Mouse (Mus musculus) stomach, postnatal 0 days (tissue): ENCODE measurements around the gene Nr5a2. TPM values are rescaled to one million over a fixed set of nuclear protein-coding genes. Genes with fewer than 3 reads are reported as not detected.

Experiments used
- ATAC-seq: fragments of 200-750 bp; cut with Nextera tagmentation; 2 replicates; pipeline ENCODE4 v1.8.0; 2017; ENCODE audit not compliant: low FRiP score, low TSS enrichment
- DNase-seq: peaks from one replicate; pipeline ENCODE4 v3.0.0-alpha.2; 2016; ENCODE audit warnings: low spot score
- H3K27ac ChIP-seq: fragments of 300-500 bp; sonication (generic); replicated peaks from 2 replicates; pipeline ENCODE4 v1.5.1; 2014; ENCODE audit warnings: mild to moderate bottlenecking, control low read depth
- H3K27me3 ChIP-seq: fragments of 300-500 bp; sonication (generic); 2 replicates; pipeline ENCODE4 v1.6.1; 2014; ENCODE audit warnings: low read length; ENCODE audit not compliant: control insufficient read depth, insufficient read depth
- H3K36me3 ChIP-seq: fragments of 300-500 bp; sonication (generic); 2 replicates; pipeline ENCODE4 v1.6.1; 2014; ENCODE audit warnings: low read length, mixed read lengths; ENCODE audit not compliant: control insufficient read depth, insufficient read depth
- H3K4me1 ChIP-seq: fragments of 300-500 bp; sonication (generic); replicated peaks from 2 replicates; pipeline ENCODE4 v1.6.1; 2014; ENCODE audit warnings: antibody characterized with exemption; ENCODE audit not compliant: control insufficient read depth, insufficient read depth
- H3K4me2 ChIP-seq: fragments of 300-500 bp; sonication (generic); replicated peaks from 2 replicates; pipeline ENCODE4 v1.6.1; 2014; ENCODE audit warnings: low read depth, mild to moderate bottlenecking, control low read depth, moderate library complexity
- H3K4me3 ChIP-seq: fragments of 300-500 bp; sonication (generic); 2 replicates; pipeline ENCODE4 v1.5.1; 2014; ENCODE audit warnings: low read depth, low read length, control low read depth
- H3K9ac ChIP-seq: fragments of 300-500 bp; sonication (generic); 2 replicates; pipeline ENCODE4 v1.6.1; 2014; ENCODE audit warnings: mild to moderate bottlenecking, low read length, control low read depth, mixed read lengths
- H3K9me3 ChIP-seq: fragments of 300-500 bp; sonication (generic); 2 replicates; pipeline ENCODE4 v1.6.1; 2016; ENCODE audit warnings: low read length; ENCODE audit not compliant: control insufficient read depth
- CTCF ChIP-seq: IDR thresholded peaks from 2 replicates; pipeline ENCODE4 v1.5.1; 2016; ENCODE audit warnings: antibody characterized with exemption, low read depth, mild to moderate bottlenecking, moderate library complexity
- EP300 ChIP-seq: optimal IDR thresholded peaks from 2 replicates; pipeline ENCODE3; 2016; ENCODE audit warnings: antibody characterized with exemption
- WGBS: fragments of 180-500 bp; shearing (Covaris S2); extraction: QIAGEN DNeasy Blood & Tissue Kit; methylation state at CpG from one replicate; pipeline ENCODE4 v1.1.7; 2014; 5-methylcytosine and 5-hydroxymethylcytosine counted together
- polyA plus RNA-seq: library from polyadenylated mRNA; unstranded; fragments of >200 nt; fragmentation: Nextera tagmentation; extraction: Ambion mirVana; gene quantifications from 2 replicates; pipeline ENCODE4 v1.2.1, GENCODE M21; 2015

Nr5a2 gene
- polyA plus RNA-seq, 1 experiment from 2014 or later, result 0.51 TPM

DNA sequence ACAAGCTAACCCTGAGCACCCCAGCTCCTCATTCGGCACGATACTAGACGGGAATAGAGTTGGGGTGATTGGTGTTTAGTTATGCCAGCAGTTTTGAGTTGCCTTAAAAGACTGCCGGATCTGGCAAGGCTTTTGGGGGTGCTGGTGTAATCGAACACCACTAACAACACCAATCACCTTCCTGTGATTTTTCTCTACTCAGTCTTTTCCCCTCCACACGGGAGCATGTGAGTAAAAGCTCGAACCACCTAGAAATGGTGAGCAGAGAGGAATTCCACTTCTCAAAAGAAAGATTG is 12.2 kb downstream of the Nr5a2 start:
- peak overlapping the region; percentile 47 for H3K4me3 ChIP-seq
- H3K36me3 ChIP-seq, result no peaks in the 10 kb centered on the region
- H3K27me3 ChIP-seq, result peaks cover 25% of the 10 kb centered on the region
- H3K4me2 ChIP-seq, result peak overlapping the region; percentile 69
- no peaks in the 10 kb centered on the region for H3K9me3 ChIP-seq
- no peak for ATAC-seq
- H3K9ac ChIP-seq, result 0 out of 2 replicates have a peak overlapping the region, but pooled peaks have one; percentile 43
- H3K4me1 ChIP-seq, result no peaks in the 10 kb centered on the region
- WGBS, result 6% methylated on average over 7 of the region's 7 CpGs
- no peak for DNase-seq
- TF ChIP-seq EP300 (no peak), CTCF (no peak)
- no peak overlapping the region for H3K27ac ChIP-seq

DNA sequence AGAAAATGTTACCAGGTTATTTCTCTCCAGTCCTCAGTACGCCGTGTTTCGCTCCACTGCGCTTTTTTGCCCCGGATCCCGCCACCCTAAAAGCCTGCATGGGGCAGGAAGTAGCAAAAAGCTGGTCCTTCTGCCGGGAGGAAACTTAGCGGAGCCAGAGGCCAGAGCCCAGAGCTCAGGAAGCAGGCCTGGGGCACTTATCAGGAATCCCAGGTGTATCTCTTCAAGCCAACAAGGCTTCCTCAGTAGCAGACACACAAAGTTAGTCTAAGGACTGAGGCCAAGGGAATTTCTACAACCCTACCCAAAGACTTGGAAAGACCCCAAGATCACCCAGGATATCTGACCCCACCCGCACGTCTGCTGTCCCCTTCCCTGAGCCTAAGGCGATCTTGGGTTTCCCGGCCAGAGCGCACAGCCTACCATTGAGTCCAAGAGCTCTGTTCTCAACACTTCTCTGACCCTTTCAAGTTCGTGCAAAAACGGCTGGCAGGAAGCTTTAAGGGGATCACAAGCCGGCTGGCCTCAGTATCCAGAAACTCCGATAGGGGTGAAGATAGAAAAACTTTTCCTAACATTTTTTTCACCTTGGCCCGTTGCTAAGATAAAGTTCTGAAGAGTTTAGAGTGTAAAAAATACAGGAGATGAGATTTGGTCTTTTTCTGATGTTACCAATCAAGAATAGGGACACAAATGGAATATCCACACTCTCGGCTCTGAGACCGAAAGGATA is 12.7 kb downstream of the Nr5a2 start:
- ATAC-seq, result no peak
- H3K27ac ChIP-seq, result no peak overlapping the region

DNA sequence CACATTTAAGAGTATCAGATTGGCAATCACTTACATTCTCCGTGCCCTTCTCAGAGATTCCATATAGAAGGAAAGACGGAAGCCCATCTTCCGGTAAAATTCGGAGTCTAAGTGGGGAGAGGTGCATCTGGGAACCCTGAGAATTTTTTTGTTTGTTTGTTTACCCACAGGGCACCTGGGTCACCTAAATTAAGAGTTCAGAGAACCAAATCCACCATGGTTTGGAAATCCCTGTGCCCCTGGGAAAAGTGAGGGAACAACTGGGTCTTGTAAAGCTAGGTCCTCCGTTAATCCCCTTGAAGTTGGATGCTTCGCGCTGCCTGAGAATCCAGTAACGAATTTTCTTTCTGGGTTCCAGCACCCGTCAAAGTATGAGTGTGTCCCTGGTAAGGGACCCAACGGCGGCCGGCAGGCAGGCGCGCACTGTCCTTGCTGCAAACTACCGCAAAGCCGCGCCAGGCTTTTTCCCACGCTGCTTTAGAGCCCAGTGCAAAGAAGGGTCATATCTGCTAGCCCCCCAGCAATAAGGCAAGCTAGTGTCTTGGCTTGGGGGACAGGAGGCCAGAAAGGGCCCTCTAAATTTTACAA is 13.3 kb downstream of the Nr5a2 start:
- peak overlapping the region; percentile 25 for H3K4me3 ChIP-seq
- 10% methylated on average over 18 of the region's 18 CpGs for WGBS
- ATAC-seq, result no peak
- no peak for DNase-seq
- no peaks in the 10 kb centered on the region for H3K9me3 ChIP-seq
- no peak overlapping the region for H3K27ac ChIP-seq
- H3K27me3 ChIP-seq, result peaks cover 21% of the 10 kb centered on the region; the same call in 1 of the 2 replicates
- H3K36me3 ChIP-seq, result no peaks in the 10 kb centered on the region
- peak overlapping the region; percentile 21 for H3K4me2 ChIP-seq
- TF ChIP-seq CTCF (no peak), EP300 (no peak)
- no peak overlapping the region for H3K9ac ChIP-seq
- H3K4me1 ChIP-seq, result no peaks in the 10 kb centered on the region

More for the DNA sequence above, 12.7 kb downstream of the Nr5a2 start:
- no peak for DNase-seq
- WGBS, result 10% methylated on average over 20 of the region's 20 CpGs
- peaks cover 21% of the 10 kb centered on the region; the same call in 1 of the 2 replicates for H3K27me3 ChIP-seq
- no peaks in the 10 kb centered on the region for H3K9me3 ChIP-seq
- H3K36me3 ChIP-seq, result no peaks in the 10 kb centered on the region
- no peaks in the 10 kb centered on the region for H3K4me1 ChIP-seq
- H3K9ac ChIP-seq, result no peak overlapping the region
- TF ChIP-seq EP300 (no peak), CTCF (no peak)
- H3K4me3 ChIP-seq, result peak overlapping the region; percentile 47
- H3K4me2 ChIP-seq, result peak overlapping the region; percentile 69

DNA sequence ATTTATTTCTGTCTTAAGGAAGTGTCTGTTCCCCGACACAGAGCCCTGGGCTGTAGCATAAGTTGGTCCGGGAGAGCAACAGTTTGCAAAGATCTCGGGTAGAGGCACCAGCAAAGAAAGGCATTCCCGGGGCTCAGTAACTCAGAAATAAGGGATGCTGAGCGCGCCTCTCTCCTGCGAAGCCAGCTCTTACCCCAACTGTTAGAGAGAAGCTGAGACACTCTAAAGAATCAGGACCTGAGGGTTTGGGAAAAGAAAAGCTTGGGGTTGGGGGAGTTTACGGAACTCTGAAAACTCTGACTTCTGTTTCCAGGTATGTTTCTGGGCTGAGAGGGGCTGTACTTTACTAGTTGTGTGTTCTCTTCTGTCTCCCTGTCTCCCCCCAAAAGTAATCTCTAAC is 13.8 kb downstream of the Nr5a2 start:
- Histone ChIP-seq H3K4me2 (peak overlapping the region; percentile 21; the same call in 1 of the 2 replicates), H3K9me3 (no peaks in the 10 kb centered on the region), H3K9ac (no peak overlapping the region), H3K27ac (no peak overlapping the region), H3K4me3 (0 out of 2 replicates have a peak overlapping the region, but pooled peaks have one; percentile 25), H3K27me3 (peaks cover 21% of the 10 kb centered on the region; the same call in 1 of the 2 replicates), H3K36me3 (no peaks in the 10 kb centered on the region), H3K4me1 (no peaks in the 10 kb centered on the region)
- ATAC-seq (no peak), DNase-seq (no peak)
- 7% methylated on average over 8 of the region's 8 CpGs for WGBS
- TF ChIP-seq EP300 (no peak), CTCF (no peak)

DNA sequence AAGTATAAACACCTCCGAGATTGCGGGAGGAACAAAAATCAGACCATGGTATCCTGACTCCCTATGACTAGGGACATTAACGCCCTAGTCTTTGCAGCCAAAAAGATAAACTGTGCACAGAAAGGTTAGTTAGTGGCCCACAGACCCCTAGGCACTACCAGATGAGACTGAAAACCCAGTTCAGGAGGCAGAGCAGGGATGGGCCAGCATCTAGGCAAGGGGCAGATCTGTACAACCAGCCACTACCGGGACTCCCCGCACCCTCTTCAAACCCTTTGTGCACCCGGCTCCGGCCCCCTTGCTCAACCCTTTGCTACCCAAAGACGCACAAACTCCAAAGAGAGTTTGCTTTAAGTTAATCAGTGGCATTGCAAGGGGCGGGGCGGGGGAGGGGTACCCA is 14.4 kb downstream of the Nr5a2 start:
- H3K4me2 ChIP-seq, result peak overlapping the region; percentile 20; the same call in 1 of the 2 replicates
- no peaks in the 10 kb centered on the region for H3K9me3 ChIP-seq
- ATAC-seq (0 out of 2 replicates have a peak, but pooled peaks have one; percentile 42), DNase-seq (no peak)
- no peak for TF ChIP-seq EP300
- no peak for TF ChIP-seq CTCF
- no peak overlapping the region for H3K9ac ChIP-seq
- H3K36me3 ChIP-seq, result no peaks in the 10 kb centered on the region
- peaks cover 17% of the 10 kb centered on the region; the same call in 1 of the 2 replicates for H3K27me3 ChIP-seq
- 6% methylated on average over 10 of the region's 10 CpGs for WGBS
- H3K27ac ChIP-seq, result no peak overlapping the region
- H3K4me3 ChIP-seq, result 0 out of 2 replicates have a peak overlapping the region, but pooled peaks have one; percentile 2
- no peaks in the 10 kb centered on the region for H3K4me1 ChIP-seq

DNA sequence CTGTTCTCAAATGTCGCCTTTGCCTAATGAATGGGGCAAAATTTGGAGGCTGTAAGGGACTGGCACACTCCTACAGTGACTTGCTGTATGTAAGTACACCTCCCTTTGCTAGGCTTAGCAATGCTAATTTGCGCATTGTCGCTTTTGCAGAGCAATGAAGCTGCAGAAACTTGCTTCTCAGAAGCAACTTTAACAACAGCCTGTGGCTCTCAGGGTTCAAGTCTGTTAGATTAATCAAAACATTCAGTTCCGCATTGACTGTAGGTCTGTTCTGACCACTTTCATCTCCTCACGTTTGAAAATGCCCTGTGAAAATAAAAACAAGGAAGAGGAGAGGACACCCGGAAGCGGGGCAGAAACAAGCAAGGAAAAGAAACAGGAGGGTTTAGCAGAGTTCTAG is 14.8 kb downstream of the Nr5a2 start:
- H3K9me3 ChIP-seq, result no peaks in the 10 kb centered on the region
- no peak overlapping the region for H3K27ac ChIP-seq
- no peak overlapping the region for H3K9ac ChIP-seq
- no peaks in the 10 kb centered on the region for H3K4me1 ChIP-seq
- ATAC-seq, result no peak
- no peak for DNase-seq
- H3K27me3 ChIP-seq, result peaks cover 17% of the 10 kb centered on the region; the same call in 1 of the 2 replicates
- no peaks in the 10 kb centered on the region for H3K36me3 ChIP-seq
- no peak overlapping the region for H3K4me2 ChIP-seq
- TF ChIP-seq CTCF (no peak), EP300 (no peak)
- no peak overlapping the region for H3K4me3 ChIP-seq
- 19% methylated on average over 7 of the region's 7 CpGs for WGBS
